Mouse (Mus musculus) liver, embryonic 12.5 days (tissue): Measurements from ENCODE around the gene Vmn1r234. TPM values are rescaled to one million over a fixed set of nuclear protein-coding genes. Genes with fewer than 3 reads are reported as not detected.
A peak's percentile ranks its signal among the peaks of the same experiment; 100 is the strongest.
"Not testable (repeated sequence)": the region's sequence is repeated elsewhere in the genome, so short reads cannot be mapped to it uniquely, and the experiment has no call there.

Source experiments
- ATAC-seq: fragments of 200-750 bp; cut with Nextera tagmentation; 2 replicates; pipeline ENCODE4 v1.8.0; 2017; ENCODE audit warnings: moderate number of reproducible peaks, mild to moderate bottlenecking, moderate library complexity
- H3K27ac ChIP-seq: fragments of 300-500 bp; sonication (generic); 2 replicates; pipeline ENCODE4 v1.5.1; 2016; ENCODE audit warnings: mild to moderate bottlenecking
- H3K27me3 ChIP-seq: fragments of 300-500 bp; sonication (generic); replicated peaks from 2 replicates; pipeline ENCODE4 v1.6.1; 2016; ENCODE audit warnings: mild to moderate bottlenecking, moderate library complexity
- H3K36me3 ChIP-seq: fragments of 300-500 bp; sonication (generic); 2 replicates; pipeline ENCODE4 v1.6.1; 2016; ENCODE audit warnings: mild to moderate bottlenecking, moderate library complexity
- H3K4me1 ChIP-seq: fragments of 300-500 bp; sonication (generic); 2 replicates; pipeline ENCODE4 v1.6.1; 2016
- H3K4me2 ChIP-seq: fragments of 300-500 bp; sonication (generic); 2 replicates; pipeline ENCODE4 v1.6.1; 2016; ENCODE audit warnings: mild to moderate bottlenecking, moderate library complexity
- H3K4me3 ChIP-seq: fragments of 300-500 bp; sonication (generic); 2 replicates; pipeline ENCODE4 v1.5.1; 2016; ENCODE audit warnings: mild to moderate bottlenecking, moderate library complexity
- H3K9ac ChIP-seq: fragments of 300-500 bp; sonication (generic); 2 replicates; pipeline ENCODE4 v1.6.1; 2016; ENCODE audit warnings: mild to moderate bottlenecking, moderate library complexity
- H3K9me3 ChIP-seq: fragments of 300-500 bp; sonication (generic); replicated peaks from 2 replicates; pipeline ENCODE4 v1.6.1; 2016; ENCODE audit warnings: mild to moderate bottlenecking, moderate library complexity
- WGBS: fragments of 180-500 bp; shearing (Covaris S2); methylation state at CpG from one replicate; pipeline ENCODE4 v1.1.7; 2016; ENCODE audit not compliant: insufficient replicate concordance; 5-methylcytosine and 5-hydroxymethylcytosine counted together
- microRNA-seq: library from miRNA; unstranded; fragments of <30 nt; microRNA quantifications from one replicate; pipeline ENCODE4, GENCODE M21; 2017
- polyA plus RNA-seq: library from polyadenylated mRNA; unstranded; fragments of >200 nt; fragmentation: Nextera tagmentation; extraction: Ambion mirVana; gene quantifications from 2 replicates; pipeline ENCODE4 v1.2.1, GENCODE M21; 2016

The Vmn1r234 gene
- not detected in 2 replicates for polyA plus RNA-seq

DNA sequence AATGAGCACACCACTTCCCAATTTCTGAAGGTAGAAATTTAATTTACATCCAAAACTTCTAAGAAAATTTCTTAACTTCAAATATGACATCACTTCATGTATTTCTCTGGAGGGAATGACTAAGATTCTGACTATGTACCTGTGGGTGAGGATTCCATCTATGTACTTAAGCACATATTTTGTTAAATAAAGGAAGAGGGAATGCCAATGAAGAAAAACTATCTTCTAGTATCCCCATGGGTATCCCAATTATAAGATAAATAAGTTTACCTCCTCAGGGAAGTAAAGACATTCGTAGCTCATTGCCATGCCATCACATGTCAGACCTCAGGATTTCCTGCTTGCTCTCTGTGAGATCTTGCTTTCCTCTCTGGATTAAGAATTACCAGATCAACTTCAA lies at the start of gene Vmn1r234:
Gene Vmn1r234 (plus strand): TSS at position 301 of the 400 bp plus-strand sequence.
- Histone ChIP-seq H3K4me1 (no peaks in the 10 kb centered on the region), H3K4me2 (no peak within 1 kb of the TSS), H3K27me3 (no peaks in the 10 kb centered on the region), H3K36me3 (no peaks in the 10 kb centered on the region), H3K9me3 (no peaks in the 10 kb centered on the region), H3K9ac (no peak within 1 kb of the TSS), H3K4me3 (no peak within 1 kb of the TSS), H3K27ac (no peak within 1 kb of the TSS)
- 50% methylated on average over 1 of the region's 1 CpGs for WGBS
- ATAC-seq: no peak

GRCm38 (mm10) chr17:21211081-21211480 lies 14.8 kb upstream of the Vmn1r234 start:
- not testable (repeated sequence) for H3K27ac ChIP-seq, H3K36me3 ChIP-seq, H3K4me1 ChIP-seq, H3K9me3 ChIP-seq, H3K9ac ChIP-seq, H3K4me2 ChIP-seq, H3K4me3 ChIP-seq, ATAC-seq, H3K27me3 ChIP-seq
- WGBS: 72% methylated on average over 1 of the region's 1 CpGs

- no peaks in the 10 kb centered on the region for H3K27me3 ChIP-seq
- no peaks in the 10 kb centered on the region for H3K9me3 ChIP-seq
- 0 out of 2 replicates have a peak, but pooled peaks have one; percentile 30 for ATAC-seq
- 20% methylated on average over 9 of the region's 9 CpGs for WGBS
- H3K36me3 ChIP-seq: no peaks in the 10 kb centered on the region
- no peaks in the 10 kb centered on the region for H3K4me1 ChIP-seq
- H3K27ac ChIP-seq: no peak overlapping the region
- H3K4me3 ChIP-seq: no peak overlapping the region
- H3K4me2 ChIP-seq: no peak overlapping the region
- no peak overlapping the region for H3K9ac ChIP-seq
These were observed 5.8 kb downstream of the Vmn1r234 start for GRCm38 (mm10) chr17:21231654-21232053.

DNA sequence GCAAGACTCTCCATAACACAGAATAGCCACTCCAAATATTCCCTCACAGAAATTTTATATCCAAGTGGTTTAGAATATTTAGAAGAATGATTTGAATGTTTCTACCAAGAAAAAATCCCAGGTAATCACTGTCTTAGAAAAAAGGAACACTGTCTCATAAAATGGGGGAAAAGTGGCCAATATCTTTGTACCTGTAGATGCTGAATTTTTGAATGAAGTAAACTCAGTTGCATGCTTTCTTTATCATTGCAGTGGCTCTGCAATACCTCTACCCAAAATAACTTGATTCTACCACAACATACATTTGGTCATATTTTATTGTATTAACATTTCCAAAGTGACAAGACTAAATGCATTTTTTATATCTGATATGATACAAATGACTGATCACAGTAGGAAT lies 30.2 kb downstream of the Vmn1r234 start, which contains the start of gene Vmn1r235:
Gene Vmn1r235 (plus strand): TSS at position 301 of the 400 bp plus-strand sequence.
- Histone ChIP-seq H3K4me2 (no peak within 1 kb of the TSS), H3K4me3 (no peak within 1 kb of the TSS), H3K9ac (no peak within 1 kb of the TSS), H3K9me3 (no peaks in the 10 kb centered on the region), H3K27me3 (no peaks in the 10 kb centered on the region), H3K4me1 (no peaks in the 10 kb centered on the region), H3K27ac (no peak within 1 kb of the TSS), H3K36me3 (no peaks in the 10 kb centered on the region)
- no peak for ATAC-seq

GRCm38 (mm10) chr17:21272103-21272502 lies 46.2 kb downstream of the Vmn1r234 start:
- 10% methylated on average over 4 of the region's 4 CpGs for WGBS
- H3K4me1 ChIP-seq: no peaks in the 10 kb centered on the region
- H3K27me3 ChIP-seq: no peaks in the 10 kb centered on the region
- no peak for ATAC-seq
- no peaks in the 10 kb centered on the region for H3K9me3 ChIP-seq
- no peak overlapping the region for H3K4me2 ChIP-seq
- H3K36me3 ChIP-seq: no peaks in the 10 kb centered on the region
- no peak overlapping the region for H3K9ac ChIP-seq
- no peak overlapping the region for H3K27ac ChIP-seq
- no peak overlapping the region for H3K4me3 ChIP-seq

- Histone ChIP-seq H3K4me3 (no peak within 1 kb of the TSS), H3K4me1 (no peaks in the 10 kb centered on the region), H3K36me3 (no peaks in the 10 kb centered on the region), H3K4me2 (no peak within 1 kb of the TSS), H3K27ac (no peak within 1 kb of the TSS), H3K27me3 (no peaks in the 10 kb centered on the region), H3K9ac (no peak within 1 kb of the TSS), H3K9me3 (no peaks in the 10 kb centered on the region)
- no peak for ATAC-seq
- WGBS: 59% methylated on average over 3 of the region's 3 CpGs
These were observed 56.8 kb downstream of the Vmn1r234 start, which contains the start of gene Vmn1r236 for GRCm38 (mm10) chr17:21282642-21283041. Gene Vmn1r236 (plus strand): TSS chr17:21282942.

- Histone ChIP-seq H3K4me1 (no peaks in the 10 kb centered on the region), H3K9me3 (no peaks in the 10 kb centered on the region), H3K4me3 (no peak overlapping the region), H3K27ac (no peak overlapping the region), H3K36me3 (no peaks in the 10 kb centered on the region), H3K4me2 (no peak overlapping the region), H3K9ac (no peak overlapping the region), H3K27me3 (no peaks in the 10 kb centered on the region)
- ATAC-seq: no peak
These were observed 58.5 kb downstream of the Vmn1r234 start for GRCm38 (mm10) chr17:21284395-21284794.

Small RNA genes within 50 kb of the gene (microRNA-seq; reads per million reads assigned to microRNA genes)
- not detected for gene Gm26384

Other genes with a start within 250 kb of the Vmn1r234 start
- not detected in 2 replicates for gene Vmn1r233, start 229.6 kb upstream of the Vmn1r234 start, polyA plus RNA-seq
- gene Zfp160, start 217.2 kb upstream of the Vmn1r234 start, polyA plus RNA-seq: 6.4 and 6.9 TPM in 2 replicates
- not detected in 2 replicates for gene Vmn1r235, start 30.3 kb downstream of the Vmn1r234 start, polyA plus RNA-seq
- gene Vmn1r236, start 56.9 kb downstream of the Vmn1r234 start, polyA plus RNA-seq: not detected in 2 replicates
- gene Vmn1r237, start 85.8 kb downstream of the Vmn1r234 start, polyA plus RNA-seq: not detected in 2 replicates
- gene Zfp677, start 157.7 kb downstream of the Vmn1r234 start, polyA plus RNA-seq: 1.0 and 1.3 TPM in 2 replicates
- 1.8 and 3.1 TPM in 2 replicates for gene Zfp54, start 197.1 kb downstream of the Vmn1r234 start, polyA plus RNA-seq
- 7.8 and 8.4 TPM in 2 replicates for gene Zfp51, start 224.3 kb downstream of the Vmn1r234 start, polyA plus RNA-seq